Mouse (Mus musculus) limb, embryonic 14.5 days (tissue): ENCODE results near the gene Lrrc73. TPM values are rescaled to one million over a fixed set of nuclear protein-coding genes. Genes with fewer than 3 reads are reported as not detected.

Source experiments
- ATAC-seq: fragments of 200-750 bp; cut with Nextera tagmentation; 2 replicates; pipeline ENCODE4 v1.8.0; 2017; ENCODE audit warnings: low read depth, moderate number of reproducible peaks, moderate TSS enrichment; ENCODE audit not compliant: low FRiP score
- DNase-seq: peaks from one replicate; pipeline ENCODE4 v3.0.0-alpha.2; 2015; ENCODE audit warnings: low spot score
- H3K27ac ChIP-seq: fragments of 300-500 bp; sonication (generic); replicated peaks from 2 replicates; pipeline ENCODE4 v1.5.1; 2014; ENCODE audit warnings: low read depth, mild to moderate bottlenecking, low read length, moderate library complexity, mixed read lengths
- H3K27me3 ChIP-seq: fragments of 300-500 bp; sonication (generic); 2 replicates; pipeline ENCODE4 v1.6.1; 2014; ENCODE audit warnings: low read length, mixed read lengths; ENCODE audit not compliant: control insufficient read depth, insufficient read depth
- H3K36me3 ChIP-seq: fragments of 300-500 bp; sonication (generic); 2 replicates; pipeline ENCODE4 v1.6.1; 2014; ENCODE audit warnings: mild to moderate bottlenecking, low read length, moderate library complexity, mixed read lengths; ENCODE audit not compliant: control insufficient read depth, insufficient read depth
- H3K4me1 ChIP-seq: fragments of 300-500 bp; sonication (generic); 2 replicates; pipeline ENCODE4 v1.6.1; 2014; ENCODE audit warnings: antibody characterized with exemption, low read length, mixed read lengths; ENCODE audit not compliant: control insufficient read depth, insufficient read depth
- H3K4me2 ChIP-seq: fragments of 300-500 bp; sonication (generic); replicated peaks from 2 replicates; pipeline ENCODE4 v1.6.1; 2014; ENCODE audit warnings: low read depth, mild to moderate bottlenecking, low read length, moderate library complexity; ENCODE audit not compliant: severe bottlenecking
- H3K4me3 ChIP-seq: fragments of 300-500 bp; sonication (generic); replicated peaks from 2 replicates; pipeline ENCODE4 v1.5.1; 2014; ENCODE audit warnings: low read length
- H3K9ac ChIP-seq: fragments of 300-500 bp; sonication (generic); 2 replicates; pipeline ENCODE4 v1.6.1; 2014; ENCODE audit warnings: mild to moderate bottlenecking, low read depth, low read length, moderate library complexity; ENCODE audit not compliant: severe bottlenecking
- H3K9me3 ChIP-seq: fragments of 300-500 bp; sonication (generic); 2 replicates; pipeline ENCODE4 v1.6.1; 2016; ENCODE audit warnings: low read length; ENCODE audit not compliant: control insufficient read depth
- POLR2A ChIP-seq: fragments of 200-500 bp; IDR thresholded peaks from 2 replicates; pipeline ENCODE4 v1.8.0; 2012; ENCODE audit warnings: inconsistent platforms, mild to moderate bottlenecking, moderate library complexity, borderline replicate concordance; ENCODE audit not compliant: insufficient read depth, insufficient read length; ENCODE audit errors: extremely low read depth
- WGBS: fragments of 180-500 bp; shearing (Covaris S2); extraction: QIAGEN DNeasy Blood & Tissue Kit; methylation state at CpG from one replicate; pipeline ENCODE4 v1.1.7; 2014; 5-methylcytosine and 5-hydroxymethylcytosine counted together
- polyA plus RNA-seq, 2 experiments: library from polyadenylated mRNA; depleted of rRNA in 1 of 2; stranded (reverse) in 1 of 2; unstranded in 1 of 2; fragments of >200 nt; fragmentation: Nextera tagmentation in 1 of 2; extraction: Ambion mirVana in 1 of 2; gene quantifications; 2 replicates each; pipeline versions ENCODE4 v1.2.1 to v1.2.3; 2012 to 2014

The Lrrc73 gene
- polyA plus RNA-seq, 2 experiments = 2.0 to 4.3 TPM

DNA sequence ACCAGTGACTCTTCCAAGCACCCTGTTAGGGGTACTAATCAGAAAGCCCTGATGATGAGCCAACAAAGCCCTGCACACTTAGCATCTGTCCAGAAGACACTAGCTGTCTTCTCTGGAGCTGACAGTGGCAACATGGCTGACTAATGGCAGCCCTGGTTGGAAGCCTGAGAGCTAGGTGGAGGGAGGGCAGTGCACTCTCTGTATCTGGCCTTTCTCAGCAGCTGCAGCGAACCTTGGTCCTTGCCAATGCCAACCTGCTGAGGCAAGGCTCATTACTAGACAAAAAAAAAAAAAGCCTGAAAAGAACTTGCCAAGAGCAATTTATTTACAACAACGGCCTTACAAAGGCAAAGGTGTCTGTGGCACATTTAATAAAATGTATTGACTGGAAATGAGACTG, 9.7 kb upstream of the Lrrc73 start:
- no peak for TF ChIP-seq POLR2A
- Histone ChIP-seq H3K4me2 (no peak overlapping the region), H3K9me3 (no peaks in the 10 kb centered on the region), H3K4me3 (no peak overlapping the region), H3K4me1 (peaks cover 9% of the 10 kb centered on the region), H3K9ac (no peak overlapping the region), H3K27ac (no peak overlapping the region), H3K36me3 (peaks cover 79% of the 10 kb centered on the region), H3K27me3 (no peaks in the 10 kb centered on the region)
- ATAC-seq (no peak), DNase-seq (no peak)
- WGBS = 77% methylated on average over 2 of the region's 2 CpGs

- WGBS = 76% methylated on average over 10 of the region's 10 CpGs
- TF ChIP-seq POLR2A = no peak
- H3K36me3 ChIP-seq = peaks cover 76% of the 10 kb centered on the region
These were observed 8.8 kb upstream of the Lrrc73 start for GRCm38 (mm10) chr17:46244579-46244978.

GRCm38 (mm10) chr17:46247512-46248188, 5.7 kb upstream of the Lrrc73 start, which contains the start of the genes Polr1c and Yipf3:
TSS of gene Polr1c (minus strand) at chr17:46248054.
TSS of gene Yipf3 (plus strand) at chr17:46248080.
- 0 out of 2 replicates have a peak, but pooled peaks have one; percentile 64 for TF ChIP-seq POLR2A
- DNase-seq = peak; percentile 95
- peaks cover 74% of the 10 kb centered on the region for H3K36me3 ChIP-seq
- H3K4me3 ChIP-seq = peak within 1 kb of the TSS; percentile 72
- H3K4me2 ChIP-seq = peak within 1 kb of the TSS; percentile 87
- H3K9me3 ChIP-seq = no peaks in the 10 kb centered on the region
- H3K27me3 ChIP-seq = no peaks in the 10 kb centered on the region
- ATAC-seq = peak; percentile 92
- H3K27ac ChIP-seq = peak within 1 kb of the TSS; percentile 52
- WGBS = under 1% methylated on average over 52 of the region's 53 CpGs
- peak within 1 kb of the TSS; percentile 78 for H3K9ac ChIP-seq
- H3K4me1 ChIP-seq = peaks cover 15% of the 10 kb centered on the region

More at GRCm38 (mm10) chr17:46244579-46244978, 8.8 kb upstream of the Lrrc73 start:
- Histone ChIP-seq H3K9ac (no peak overlapping the region), H3K4me1 (peaks cover 15% of the 10 kb centered on the region), H3K27me3 (no peaks in the 10 kb centered on the region), H3K27ac (no peak overlapping the region), H3K4me3 (no peak overlapping the region), H3K4me2 (no peak overlapping the region), H3K9me3 (no peaks in the 10 kb centered on the region)
- ATAC-seq (no peak), DNase-seq (no peak)

GRCm38 (mm10) chr17:46248189-46248522, 5.2 kb upstream of the Lrrc73 start:
- WGBS = 0% methylated on average over 35 of the region's 37 CpGs
- Histone ChIP-seq H3K27ac (peak overlapping the region; percentile 52), H3K9ac (peak overlapping the region; percentile 78), H3K9me3 (no peaks in the 10 kb centered on the region), H3K27me3 (no peaks in the 10 kb centered on the region), H3K4me1 (peaks cover 15% of the 10 kb centered on the region), H3K4me2 (peak overlapping the region; percentile 87), H3K36me3 (peaks cover 69% of the 10 kb centered on the region), H3K4me3 (peak overlapping the region; percentile 72)
- TF ChIP-seq POLR2A = no peak
- ATAC-seq (peak; percentile 35), DNase-seq (no peak)

- no peak overlapping the region for H3K27ac ChIP-seq
- peaks cover 39% of the 10 kb centered on the region for H3K36me3 ChIP-seq
- H3K4me3 ChIP-seq = no peak overlapping the region
- DNase-seq = no peak
- WGBS = 75% methylated on average over 7 of the region's 7 CpGs
- TF ChIP-seq POLR2A = no peak
- ATAC-seq = no peak
- no peak overlapping the region for H3K4me2 ChIP-seq
- no peaks in the 10 kb centered on the region for H3K9me3 ChIP-seq
- H3K9ac ChIP-seq = no peak overlapping the region
- peaks cover 17% of the 10 kb centered on the region for H3K27me3 ChIP-seq
- H3K4me1 ChIP-seq = peaks cover 22% of the 10 kb centered on the region
These were observed 2.2 kb upstream of the Lrrc73 start for GRCm38 (mm10) chr17:46251174-46251573.
